Mouse (Mus musculus): ENCODE data around the gene Rbmx.

The Rbmx gene

GRCm38 (mm10) chrX:57392367-57393246 lies at the start of gene Rbmx:
TSS of gene Rbmx (minus strand) at chrX:57393036.
- peak; percentile 77 for DNase-seq (ENCODE audit: low read depth)

- no peak for DNase-seq (ENCODE audit: low read depth)
These were observed 41.1 kb upstream of the Rbmx start for GRCm38 (mm10) chrX:57433897-57434296.

GRCm38 (mm10) chrX:57431610-57432009 lies 38.8 kb upstream of the Rbmx start:
- DNase-seq (ENCODE audit: low read depth) = no peak

GRCm38 (mm10) chrX:57408769-57409168 lies 15.9 kb upstream of the Rbmx start, which contains the start of gene Gm364:
TSS of gene Gm364 (plus strand) at chrX:57409154.
- DNase-seq (ENCODE audit: low read depth) = no peak

- DNase-seq (ENCODE audit: low read depth) = peak; percentile 13
These were observed 10.8 kb upstream of the Rbmx start for GRCm38 (mm10) chrX:57403651-57404050.

GRCm38 (mm10) chrX:57401388-57401787 lies 8.6 kb upstream of the Rbmx start:
- no peak for DNase-seq (ENCODE audit: low read depth)

- no peak for DNase-seq (ENCODE audit: low read depth)
These were observed 576 bp upstream of the Rbmx start for GRCm38 (mm10) chrX:57393412-57393811.

GRCm38 (mm10) chrX:57380915-57381314 lies 11.9 kb downstream of the Rbmx start:
- no peak for DNase-seq (ENCODE audit: low read depth)

- DNase-seq (ENCODE audit: low read depth) = no peak
These were observed 14.3 kb downstream of the Rbmx start for GRCm38 (mm10) chrX:57378579-57378978.

- no peak for DNase-seq (ENCODE audit: low read depth)
These were observed 15.7 kb downstream of the Rbmx start for GRCm38 (mm10) chrX:57377096-57377495.

- DNase-seq (ENCODE audit: low read depth) = no peak
These were observed 18.8 kb downstream of the Rbmx start for GRCm38 (mm10) chrX:57374029-57374428.

- DNase-seq (ENCODE audit: low read depth) = no peak
These were observed 19.3 kb downstream of the Rbmx start for GRCm38 (mm10) chrX:57373543-57373942.

GRCm38 (mm10) chrX:57372965-57373364 lies 19.9 kb downstream of the Rbmx start:
- DNase-seq (ENCODE audit: low read depth) = no peak

- DNase-seq (ENCODE audit: low read depth) = peak; percentile 19
These were observed 27.8 kb downstream of the Rbmx start for GRCm38 (mm10) chrX:57364891-57365569.

GRCm38 (mm10) chrX:57359316-57359715 lies 33.5 kb downstream of the Rbmx start:
- no peak for DNase-seq (ENCODE audit: low read depth)

GRCm38 (mm10) chrX:57339220-57339619 lies 53.6 kb downstream of the Rbmx start:
- DNase-seq (ENCODE audit: low read depth) = no peak

GRCm38 (mm10) chrX:57338371-57339211 lies 54.2 kb downstream of the Rbmx start, which contains the start of gene Arhgef6:
TSS of gene Arhgef6 (minus strand) at chrX:57338729.
- DNase-seq (ENCODE audit: low read depth) = no peak

- DNase-seq (ENCODE audit: low read depth) = no peak
These were observed 55.3 kb downstream of the Rbmx start for GRCm38 (mm10) chrX:57337582-57337981.

- no peak for DNase-seq (ENCODE audit: low read depth)
These were observed 55.9 kb downstream of the Rbmx start for GRCm38 (mm10) chrX:57336958-57337357.

- no peak for DNase-seq (ENCODE audit: low read depth)
These were observed 57.5 kb downstream of the Rbmx start for GRCm38 (mm10) chrX:57335313-57335712.
